Mouse (Mus musculus): ENCODE measurements around the gene Kri1.

GRCm38 (mm10) chr9:21277776-21278175 lies 10.0 kb downstream of the Kri1 start:
- no peak for TF ChIP-seq POLR2A (IDR thresholded peaks at IDR 0.05; ENCODE audit: extremely low read depth, insufficient read depth, low read length)
- TF ChIP-seq CTCF (IDR thresholded peaks at IDR 0.05; ENCODE audit: low read depth, low read length) = no peak
